Comparison of ENCODE assay signal across 25 mouse cellular contexts in the genomic region with DNA sequence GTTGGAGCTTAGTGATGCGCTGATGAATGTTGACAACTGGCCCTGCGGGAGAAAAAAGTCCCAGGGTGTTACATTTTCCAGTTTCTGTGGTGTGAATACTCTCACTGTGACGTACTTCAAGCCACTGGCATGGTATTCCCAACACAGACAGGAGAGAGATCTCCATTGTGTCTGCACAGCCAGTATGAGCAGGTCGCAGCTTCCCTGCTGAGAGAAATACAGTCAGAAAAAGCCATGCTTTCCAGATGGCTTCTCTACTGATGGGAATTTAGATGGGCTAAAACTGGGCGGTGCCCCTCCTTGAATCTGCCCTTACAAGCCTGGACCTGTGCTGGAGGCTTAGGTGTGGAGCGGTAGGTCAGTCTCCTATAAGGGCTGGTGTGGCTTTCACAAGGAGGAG. TPM values are rescaled to one million over a fixed set of nuclear protein-coding genes. Genes with fewer than 3 reads are reported as not detected.
DNase-seq lines count a peak whose midpoint lies in the region; TF ChIP-seq lines count a peak whose summit lies in the region.
"Had no signal": no experiment of that assay in that cellular context is flagged by ENCODE, and none has a peak within 500 bp of the region (broad histone marks: within the 10 kb centered on the region; RNA-seq: fewer than 3 reads in every experiment).

No protein-coding gene starts in this region.

- no peak overlapping the region for H3K27ac ChIP-seq in gastrocnemius, adult 2 months
- H3K27ac ChIP-seq: forebrain, embryonic 10.5 days; heart, adult 2 months; heart, embryonic 10.5 days; heart, embryonic 13.5 days; hindbrain, embryonic 12.5 days; hindbrain, embryonic 15.5 days had no signal

- intact Hi-C loops in gastrocnemius, adult 2 months (cut with DNase I), result no loop called here
- intact Hi-C loops in heart, postnatal 36 days (cut with DNase I), result no loop called here

- no peak overlapping the region for H3K4me3 ChIP-seq in gastrocnemius, adult 2 months
- H3K4me3 ChIP-seq: forebrain, embryonic 10.5 days; heart, adult 2 months; heart, embryonic 10.5 days; heart, embryonic 13.5 days; hindbrain, embryonic 12.5 days; hindbrain, embryonic 15.5 days had no signal

- no peak for TF ChIP-seq CTCF in gastrocnemius, adult 2 months (IDR thresholded peaks at IDR 0.05)

- DNase-seq in gastrocnemius, adult 2 months, result peak; percentile 9
- no peak for DNase-seq in gastrocnemius, adult 18-20 months (ENCODE audit: low spot score)
- DNase-seq in Muller cell, postnatal 12 days (ENCODE audit: inconsistent ontology term), result peak; percentile 26
- peak; percentile 95 for DNase-seq in ZHBTc4 (ENCODE audit: low read depth, low spot score)
- no peak for DNase-seq in heart, postnatal 36 days
- no peak for DNase-seq in embryo, embryonic 10.5 days (ENCODE audit: low spot score)
- DNase-seq: adrenal gland, adult 2 months; adrenal gland, postnatal 14 days; cerebellum, adult 11 months; cerebellum, adult 2 months; cerebellum, postnatal 10 days; forebrain, postnatal 0 days; gastrocnemius, postnatal 10 days; gastrocnemius, postnatal 36 days; heart, adult 2 months; heart, postnatal 14 days; kidney, adult 2 months had no signal

RNA-seq across cellular contexts. Expression of a gene that starts 28.9 kb away (rescaled TPM):
- not detected for total RNA-seq in gastrocnemius, adult 2 months (2021)
- total RNA-seq in gastrocnemius, adult 18-20 months (2021), result not detected
- total RNA-seq in heart, postnatal 36 days (2021), result not detected
- total RNA-seq: adrenal gland, postnatal 14 days; G1E; gastrocnemius, postnatal 10 days; gastrocnemius, postnatal 36 days; granulocyte monocyte progenitor cell, adult 5-6 weeks; heart, adult 2 months; heart, postnatal 14 days; hematopoietic stem cell, adult 5-6 weeks had no signal

RNA-seq across cellular contexts. Expression of a gene that starts 55.9 kb away (rescaled TPM):
- 1 to 10 TPM; 5.9 to 7.5 TPM for total RNA-seq in gastrocnemius, adult 2 months (2021)
- total RNA-seq in gastrocnemius, adult 18-20 months (2021), result 1 to 10 TPM; 4.8 to 7.5 TPM
- 10 to 100 TPM; 16.0 to 18.0 TPM for total RNA-seq in heart, postnatal 36 days (2021)

Comparison
In these comparisons a context has a peak if more than half of its experiments do, and no peak if none do; other contexts are left out.
1. DNase-seq: peak in gastrocnemius, adult 2 months (single experiment), Muller cell, postnatal 12 days (single experiment) and ZHBTc4 (single experiment); none in gastrocnemius, adult 18-20 months (single experiment), heart, postnatal 36 days (0 of 2) and embryo, embryonic 10.5 days (single experiment).